Mouse (Mus musculus) large intestine, adult 2 months (tissue): ENCODE results near the gene Casp7. TPM values are rescaled to one million over a fixed set of nuclear protein-coding genes. Genes with fewer than 3 reads are reported as not detected.

Experiments used
- DNase-seq: peaks from one replicate; pipeline ENCODE4 v3.0.0-alpha.2; 2012; ENCODE audit warnings: low read depth, low spot score
- whole genome bisulfite sequencing: fragments of 180-500 bp; shearing (Covaris S2); methylation state at CpG from one replicate; pipeline ENCODE4 v1.1.7; 2018; 5-methylcytosine and 5-hydroxymethylcytosine counted together
- polyA plus RNA-seq: library from polyadenylated mRNA; depleted of rRNA; stranded (reverse); fragments of >200 nt; gene quantifications from 2 replicates; pipeline ENCODE4 v1.2.3, GENCODE M21; 2012

Gene Casp7
- polyA plus RNA-seq, 1 experiment: 126 TPM

GRCm38 (mm10) chr19:56418404-56418803 is 21.5 kb downstream of the Casp7 start:
- peak; percentile 92 for DNase-seq
- WGBS: 29% methylated on average over 4 of the region's 4 CpGs

- WGBS: 35% methylated on average over 9 of the region's 9 CpGs
- no peak for DNase-seq
These were observed 22.5 kb downstream of the Casp7 start for GRCm38 (mm10) chr19:56419452-56419851.

- no peak for DNase-seq
- WGBS: 88% methylated on average over 3 of the region's 3 CpGs
These were observed 23.4 kb downstream of the Casp7 start for GRCm38 (mm10) chr19:56420345-56420744.

GRCm38 (mm10) chr19:56422476-56423338 is 25.8 kb downstream of the Casp7 start:
- no peak for DNase-seq
- 41% methylated on average over 14 of the region's 14 CpGs for WGBS

GRCm38 (mm10) chr19:56423370-56423769 is 26.4 kb downstream of the Casp7 start:
- WGBS: 68% methylated on average over 12 of the region's 12 CpGs
- DNase-seq: no peak

GRCm38 (mm10) chr19:56424606-56425395 is 27.9 kb downstream of the Casp7 start:
- 71% methylated on average over 17 of the region's 17 CpGs for WGBS

GRCm38 (mm10) chr19:56425492-56425891 is 28.6 kb downstream of the Casp7 start:
- 77% methylated on average over 9 of the region's 9 CpGs for WGBS
- DNase-seq: no peak

More at GRCm38 (mm10) chr19:56424606-56425395, 27.9 kb downstream of the Casp7 start:
- DNase-seq: no peak

GRCm38 (mm10) chr19:56430369-56430768 is 33.4 kb downstream of the Casp7 start:
- 82% methylated on average over 8 of the region's 8 CpGs for WGBS
- no peak for DNase-seq

GRCm38 (mm10) chr19:56432706-56433105 is 35.8 kb downstream of the Casp7 start:
- 88% methylated on average over 10 of the region's 10 CpGs for WGBS
- no peak for DNase-seq

GRCm38 (mm10) chr19:56433581-56433980 is 36.7 kb downstream of the Casp7 start:
- 94% methylated on average over 7 of the region's 7 CpGs for WGBS
- no peak for DNase-seq

- 91% methylated on average over 13 of the region's 13 CpGs for WGBS
- no peak for DNase-seq
These were observed 39.5 kb downstream of the Casp7 start for GRCm38 (mm10) chr19:56436380-56436779.

GRCm38 (mm10) chr19:56438357-56439071 is 41.6 kb downstream of the Casp7 start:
- 50% methylated on average over 7 of the region's 7 CpGs for WGBS
- DNase-seq: no peak

- DNase-seq: no peak
These were observed 42.1 kb downstream of the Casp7 start for GRCm38 (mm10) chr19:56439072-56439434.

GRCm38 (mm10) chr19:56443445-56443844 is 46.5 kb downstream of the Casp7 start:
- 71% methylated on average over 14 of the region's 14 CpGs for WGBS
- no peak for DNase-seq

More at GRCm38 (mm10) chr19:56439072-56439434, 42.1 kb downstream of the Casp7 start:
- 53% methylated on average over 6 of the region's 6 CpGs for WGBS

- 97% methylated on average over 4 of the region's 4 CpGs for WGBS
These were observed 51.9 kb downstream of the Casp7 start for GRCm38 (mm10) chr19:56448784-56449183.

GRCm38 (mm10) chr19:56449537-56449936 is 52.6 kb downstream of the Casp7 start:
- WGBS: 84% methylated on average over 8 of the region's 8 CpGs
- DNase-seq: no peak

More at GRCm38 (mm10) chr19:56448784-56449183, 51.9 kb downstream of the Casp7 start:
- DNase-seq: no peak

- WGBS: 46% methylated on average over 5 of the region's 5 CpGs
- DNase-seq: no peak
These were observed 54.0 kb downstream of the Casp7 start for GRCm38 (mm10) chr19:56450892-56451291.

GRCm38 (mm10) chr19:56451867-56452266 is 54.9 kb downstream of the Casp7 start:
- WGBS: 60% methylated on average over 4 of the region's 4 CpGs
- no peak for DNase-seq

- DNase-seq: no peak
- 87% methylated on average over 2 of the region's 2 CpGs for WGBS
These were observed 55.5 kb downstream of the Casp7 start for GRCm38 (mm10) chr19:56452421-56452820.

- no peak for DNase-seq
- 74% methylated on average over 4 of the region's 4 CpGs for WGBS
These were observed 57.9 kb downstream of the Casp7 start for GRCm38 (mm10) chr19:56454862-56455261.
